Mouse (Mus musculus) CH12.LX (cell line): ENCODE measurements at regions not wholly inside any gene's neighbourhood (a gene's known extent, or its start where the extent isn't known, plus 50 kb on each side); places are given as distances from the start of the nearest gene placed in this dataset.

ENCODE experiments used
- DNase-seq: peaks from one replicate; pipeline ENCODE4 v3.0.0-alpha.2; 2013; ENCODE audit errors: extremely low read depth
- H3K27ac ChIP-seq: 2 replicates; pipeline ENCODE4 v1.5.1; 2012; ENCODE audit warnings: low read depth, mild to moderate bottlenecking, control low read depth, moderate library complexity; ENCODE audit not compliant: insufficient read depth
- H3K27me3 ChIP-seq: replicated peaks from 2 replicates; pipeline ENCODE3; 2012; ENCODE audit warnings: inconsistent platforms
- H3K36me3 ChIP-seq, 2 experiments: replicated peaks in 1 of 2; 2 replicates each; pipeline versions ENCODE3 to v1.6.1; 2012; ENCODE audit warnings: inconsistent platforms in 1 of 2, low read length in 1 of 2, mild to moderate bottlenecking in 1 of 2, mixed read lengths in 1 of 2, moderate library complexity in 1 of 2; ENCODE audit not compliant: control insufficient read depth in 1 of 2, insufficient read depth in 1 of 2
- H3K4me1 ChIP-seq, 2 experiments: 2 replicates each; pipeline ENCODE4 v1.6.1; 2012; ENCODE audit warnings: inconsistent platforms in 1 of 2, moderate library complexity in 1 of 2; ENCODE audit not compliant: insufficient read depth in 2 of 2, control insufficient read depth in 1 of 2
- H3K4me2 ChIP-seq: 2 replicates; pipeline ENCODE4 v1.6.1; 2012; ENCODE audit warnings: low read depth, mild to moderate bottlenecking, control low read depth; ENCODE audit not compliant: poor library complexity, insufficient read depth, severe bottlenecking
- H3K4me3 ChIP-seq, 3 experiments: fragments of 150-350 bp in 1 of 3; sonication (generic) in 1 of 3; replicated peaks in 1 of 3; 2 replicates each; pipeline versions ENCODE3 to v1.5.1; 2011 to 2012; ENCODE audit warnings: low read depth in 2 of 3, low read length in 2 of 3, mild to moderate bottlenecking in 2 of 3, moderate library complexity in 2 of 3, control low read depth in 1 of 3, improper control_type of control experiment in 1 of 3, inconsistent platforms in 1 of 3, mixed read lengths in 1 of 3; ENCODE audit not compliant: poor library complexity in 1 of 3
- H3K79me2 ChIP-seq: replicated peaks from 2 replicates; pipeline ENCODE4 v1.6.1; 2012; ENCODE audit warnings: mild to moderate bottlenecking, moderate library complexity; ENCODE audit not compliant: control insufficient read depth, poor library complexity, insufficient read depth, severe bottlenecking; ENCODE audit errors: extremely low read depth
- H3K9ac ChIP-seq: 2 replicates; pipeline ENCODE4 v1.6.1; 2012; ENCODE audit warnings: low read depth, mild to moderate bottlenecking, control low read depth, moderate library complexity; ENCODE audit not compliant: insufficient read depth
- H3K9me3 ChIP-seq: replicated peaks from 2 replicates; pipeline ENCODE3; 2012; ENCODE audit warnings: low read length, inconsistent platforms, mixed read lengths
- CHD1 ChIP-seq: IDR thresholded peaks from 2 replicates; pipeline ENCODE4 v1.6.1; 2012; ENCODE audit warnings: low read depth, low read length, improper control_type of control experiment, inconsistent platforms
- CHD2 ChIP-seq: IDR thresholded peaks from 2 replicates; pipeline ENCODE4 v1.6.1; 2011; ENCODE audit warnings: low read length, improper control_type of control experiment
- E2F4 ChIP-seq: IDR thresholded peaks from 2 replicates; pipeline ENCODE4 v1.6.1; 2011; ENCODE audit warnings: low read depth, low read length, improper control_type of control experiment; ENCODE audit not compliant: insufficient replicate concordance
- ETS1 ChIP-seq: conservative IDR thresholded peaks from 2 replicates; pipeline ENCODE4 v1.6.1; 2012; ENCODE audit warnings: low read depth, mild to moderate bottlenecking, inconsistent platforms, low read length, improper control_type of control experiment, moderate library complexity
- GABPA ChIP-seq: IDR thresholded peaks from 2 replicates; pipeline ENCODE4 v1.6.1; 2012; ENCODE audit warnings: low read depth, low read length, improper control_type of control experiment, inconsistent platforms; ENCODE audit not compliant: insufficient replicate concordance
- HCFC1 ChIP-seq: IDR thresholded peaks from 2 replicates; pipeline ENCODE4 v1.6.1; 2012; ENCODE audit warnings: low read depth, mild to moderate bottlenecking, inconsistent platforms, low read length, improper control_type of control experiment
- JUN ChIP-seq: IDR thresholded peaks from 2 replicates; pipeline ENCODE4 v1.6.1; 2011; ENCODE audit warnings: low read depth, mild to moderate bottlenecking, low read length, improper control_type of control experiment, moderate library complexity; ENCODE audit not compliant: insufficient read depth
- JUND ChIP-seq: conservative IDR thresholded peaks from 2 replicates; pipeline ENCODE4 v1.6.1; 2011; ENCODE audit warnings: low read depth, low read length, improper control_type of control experiment
- KAT2A ChIP-seq: IDR thresholded peaks from 2 replicates; pipeline ENCODE4 v1.6.1; 2012; ENCODE audit warnings: low read length, improper control_type of control experiment, inconsistent platforms; ENCODE audit not compliant: insufficient replicate concordance
- MAX ChIP-seq: IDR thresholded peaks from 2 replicates; pipeline ENCODE4 v1.6.1; 2011; ENCODE audit warnings: low read length, improper control_type of control experiment
- MEF2A ChIP-seq: IDR thresholded peaks from 2 replicates; pipeline ENCODE4 v1.6.1; 2014; ENCODE audit warnings: low read depth, mild to moderate bottlenecking, inconsistent platforms, low read length, improper control_type of control experiment, borderline replicate concordance
- MXI1 ChIP-seq: IDR thresholded peaks from 2 replicates; pipeline ENCODE4 v1.6.1; 2011; ENCODE audit warnings: mild to moderate bottlenecking, low read depth, low read length, improper control_type of control experiment
- MYC ChIP-seq: IDR thresholded peaks from 2 replicates; pipeline ENCODE4 v1.6.1; 2011; ENCODE audit warnings: low read depth, mild to moderate bottlenecking, improper control_type of control experiment, low read length
- NELFE ChIP-seq: IDR thresholded peaks from 2 replicates; pipeline ENCODE4 v1.6.1; 2011; ENCODE audit warnings: low read depth, low read length, improper control_type of control experiment
- NRF1 ChIP-seq: IDR thresholded peaks from 2 replicates; pipeline ENCODE4 v1.6.1; 2014; ENCODE audit warnings: low read depth, mild to moderate bottlenecking, inconsistent platforms, low read length, improper control_type of control experiment, moderate library complexity
- POLR2AphosphoS2 ChIP-seq: IDR thresholded peaks from 2 replicates; pipeline ENCODE4 v1.6.1; 2011; ENCODE audit warnings: low read depth, low read length, improper control_type of control experiment
- RAD21 ChIP-seq: IDR thresholded peaks from 2 replicates; pipeline ENCODE4 v1.6.1; 2011; ENCODE audit warnings: low read depth, mild to moderate bottlenecking, low read length, improper control_type of control experiment, moderate library complexity
- RCOR1 ChIP-seq: conservative IDR thresholded peaks from 2 replicates; pipeline ENCODE4 v1.6.1; 2012; ENCODE audit warnings: low read depth, mild to moderate bottlenecking, inconsistent platforms, low read length, improper control_type of control experiment
- SIN3A ChIP-seq: IDR thresholded peaks from 2 replicates; pipeline ENCODE4 v1.6.1; 2012; ENCODE audit warnings: low read length, improper control_type of control experiment, inconsistent platforms
- TBP ChIP-seq: conservative IDR thresholded peaks from 2 replicates; pipeline ENCODE4 v1.6.1; 2011; ENCODE audit warnings: low read depth, low read length, improper control_type of control experiment
- TCF12 ChIP-seq: IDR thresholded peaks from 2 replicates; pipeline ENCODE4 v1.6.1; 2014; ENCODE audit warnings: low read depth, mild to moderate bottlenecking, inconsistent platforms, low read length, improper control_type of control experiment
- UBTF ChIP-seq: IDR thresholded peaks from 2 replicates; pipeline ENCODE4 v1.6.1; 2012; ENCODE audit warnings: low read depth, mild to moderate bottlenecking, inconsistent platforms, low read length, improper control_type of control experiment, moderate library complexity
- USF1 ChIP-seq: IDR thresholded peaks from 2 replicates; pipeline ENCODE4 v1.6.1; 2014; ENCODE audit warnings: low read depth, mild to moderate bottlenecking, inconsistent platforms, low read length, improper control_type of control experiment
- ZMIZ1 ChIP-seq: IDR thresholded peaks from 2 replicates; pipeline ENCODE4 v1.6.1; 2012; ENCODE audit warnings: low read depth, mild to moderate bottlenecking, inconsistent platforms, low read length, improper control_type of control experiment
- ZNF384 ChIP-seq: IDR thresholded peaks from 2 replicates; pipeline ENCODE4 v1.6.1; 2012; ENCODE audit warnings: low read depth, low read length, improper control_type of control experiment, inconsistent platforms
- dilution Hi-C: fragments of 300-500 bp; cut with MboI; formaldehyde crosslinking; loops from 2 replicates; pipeline ENCODE4 v1.14.3; 2020; ENCODE audit warnings: low sequenced_read_pairs; ENCODE audit not compliant: extremely low pct_unique_long_range_greater_than_20kb, extremely low pct_ligation_motif_present
- in situ Hi-C: fragments of 300-500 bp; cut with MboI; formaldehyde crosslinking; loops from 3 replicates; pipeline ENCODE4 v1.14.3; 2019; ENCODE audit warnings: low sequenced_read_pairs, low pct_ligation_motif_present, low pct_unique_long_range_greater_than_20kb, mixed read lengths

DNA sequence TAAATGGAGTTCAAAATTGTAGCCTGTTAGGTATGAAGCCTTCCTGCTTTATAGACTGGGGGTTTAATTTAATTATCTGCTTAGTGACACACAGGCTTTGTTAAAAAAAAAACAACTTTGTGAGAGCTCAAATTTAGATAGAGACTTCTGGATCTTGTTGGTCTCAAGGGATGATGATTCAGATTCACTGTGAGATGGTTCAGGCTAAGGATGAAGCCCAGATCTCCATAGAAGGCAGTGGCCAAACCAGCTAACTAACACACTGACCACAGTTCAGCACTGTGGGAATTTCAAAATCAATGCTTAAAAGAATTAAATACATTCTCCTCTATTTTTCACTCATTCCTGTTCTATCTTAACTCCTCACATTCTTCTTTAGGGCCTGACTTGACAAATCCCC, 395.7 kb upstream of the Zeb2 start:
- dilution Hi-C loops: no loop called here
- no peaks in the 10 kb centered on the region for H3K79me2 ChIP-seq

DNA sequence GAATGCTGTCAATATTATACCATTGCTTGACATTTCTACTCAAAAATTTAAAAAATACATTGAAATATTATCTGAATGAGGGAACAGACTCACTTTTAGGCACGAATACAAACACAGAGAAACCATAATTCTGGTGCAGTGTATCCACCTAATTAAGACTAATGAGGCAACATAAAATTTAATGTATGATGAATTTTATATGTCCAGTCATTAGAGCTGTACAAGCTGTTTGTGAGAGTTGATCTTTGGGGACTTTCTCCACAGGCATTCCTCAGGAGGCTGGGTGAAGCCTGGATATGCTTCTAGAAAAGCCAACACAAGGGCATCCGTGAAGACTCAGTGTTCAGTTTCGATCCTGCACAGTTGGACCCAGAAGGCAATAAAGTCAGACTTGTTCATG, 394.6 kb upstream of the Zeb2 start:
- no peak for DNase-seq
- no peak overlapping the region for H3K4me2 ChIP-seq
- H3K4me1 ChIP-seq: no peaks in the 10 kb centered on the region
- H3K4me3 ChIP-seq: no peak overlapping the region
- H3K9me3 ChIP-seq: no peaks in the 10 kb centered on the region
- in situ Hi-C loops (no loop called here), dilution Hi-C loops (no loop called here)
- no peak overlapping the region for H3K9ac ChIP-seq
- H3K27me3 ChIP-seq: no peaks in the 10 kb centered on the region
- no peak for TF ChIP-seq NRF1
- no peak for TF ChIP-seq NELFE
- TF ChIP-seq E2F4: no peak
- no peak for TF ChIP-seq GABPA
- TF ChIP-seq UBTF: no peak
- TF ChIP-seq TCF12: no peak
- TF ChIP-seq ZMIZ1: no peak
- no peak for TF ChIP-seq RAD21
- TF ChIP-seq CHD1: no peak
- no peak for TF ChIP-seq MYC
- TF ChIP-seq CHD2: no peak
- no peak for TF ChIP-seq KAT2A
- no peak for TF ChIP-seq USF1
- TF ChIP-seq JUND: no peak
- no peak for TF ChIP-seq MEF2A
- TF ChIP-seq POLR2AphosphoS2: no peak
- no peak for TF ChIP-seq ZNF384
- no peak for TF ChIP-seq SIN3A
- H3K79me2 ChIP-seq: no peaks in the 10 kb centered on the region
- H3K36me3 ChIP-seq: no peaks in the 10 kb centered on the region
- no peak overlapping the region for H3K27ac ChIP-seq

More for the DNA sequence above, 395.7 kb upstream of the Zeb2 start:
- Histone ChIP-seq H3K27me3 (no peaks in the 10 kb centered on the region), H3K4me3 (no peak overlapping the region), H3K4me2 (no peak overlapping the region), H3K36me3 (no peaks in the 10 kb centered on the region), H3K4me1 (no peaks in the 10 kb centered on the region), H3K9ac (no peak overlapping the region), H3K9me3 (no peaks in the 10 kb centered on the region), H3K27ac (no peak overlapping the region)
- DNase-seq: no peak
- TF ChIP-seq MAX (no peak), ETS1 (no peak), TCF12 (no peak), MXI1 (no peak), TBP (no peak), SIN3A (no peak), RCOR1 (no peak), HCFC1 (no peak), JUN (no peak)
- TF ChIP-seq, all 38 proteins: peak for 0
- in situ Hi-C loops: no loop called here
